Mouse (Mus musculus): Measurements from ENCODE around the gene Fermt2.

Gene Fermt2

GRCm38 (mm10) chr14:45464036-45465035 is 65.6 kb downstream of the Fermt2 start:
- no peak for DNase-seq (ENCODE audit: low read depth, low spot score)

- peak; percentile 69 for DNase-seq (ENCODE audit: low read depth, low spot score)
Observed at GRCm38 (mm10) chr14:45463599-45463998, 66.3 kb downstream of the Fermt2 start.

- no peak for DNase-seq (ENCODE audit: low read depth, low spot score)
Observed at GRCm38 (mm10) chr14:45462875-45463475, 66.9 kb downstream of the Fermt2 start.

GRCm38 (mm10) chr14:45462374-45462773 is 67.5 kb downstream of the Fermt2 start:
- no peak for DNase-seq (ENCODE audit: low read depth, low spot score)

- DNase-seq (ENCODE audit: low read depth, low spot score), result no peak
Observed at GRCm38 (mm10) chr14:45461945-45462344, 68.0 kb downstream of the Fermt2 start.

- DNase-seq (ENCODE audit: low read depth, low spot score), result no peak
Observed at GRCm38 (mm10) chr14:45460491-45460890, 69.4 kb downstream of the Fermt2 start.

GRCm38 (mm10) chr14:45459877-45460276 is 70.0 kb downstream of the Fermt2 start:
- no peak for DNase-seq (ENCODE audit: low read depth, low spot score)

- no peak for DNase-seq (ENCODE audit: low read depth, low spot score)
Observed at GRCm38 (mm10) chr14:45457003-45457402, 72.9 kb downstream of the Fermt2 start.

GRCm38 (mm10) chr14:45456502-45456846 is 73.4 kb downstream of the Fermt2 start:
- no peak for DNase-seq (ENCODE audit: low read depth, low spot score)

- no peak for DNase-seq (ENCODE audit: low read depth, low spot score)
Observed at GRCm38 (mm10) chr14:45455651-45456501, 74.0 kb downstream of the Fermt2 start.

- no peak for DNase-seq (ENCODE audit: low read depth, low spot score)
Observed at GRCm38 (mm10) chr14:45453538-45454233, 76.2 kb downstream of the Fermt2 start.

- no peak for DNase-seq (ENCODE audit: low read depth, low spot score)
Observed at GRCm38 (mm10) chr14:45452861-45453512, 76.9 kb downstream of the Fermt2 start.

- DNase-seq (ENCODE audit: low read depth, low spot score), result no peak
Observed at GRCm38 (mm10) chr14:45452148-45452547, 77.8 kb downstream of the Fermt2 start.

- no peak for DNase-seq (ENCODE audit: low read depth, low spot score)
Observed at GRCm38 (mm10) chr14:45451090-45451489, 78.8 kb downstream of the Fermt2 start.

GRCm38 (mm10) chr14:45446777-45447176 is 83.1 kb downstream of the Fermt2 start:
- DNase-seq (ENCODE audit: low read depth, low spot score), result no peak

GRCm38 (mm10) chr14:45445445-45445844 is 84.5 kb downstream of the Fermt2 start:
- DNase-seq (ENCODE audit: low read depth, low spot score), result no peak

GRCm38 (mm10) chr14:45444870-45445269 is 85.0 kb downstream of the Fermt2 start:
- no peak for DNase-seq (ENCODE audit: low read depth, low spot score)

- no peak for DNase-seq (ENCODE audit: low read depth, low spot score)
Observed at GRCm38 (mm10) chr14:45442781-45443560, 86.9 kb downstream of the Fermt2 start.

GRCm38 (mm10) chr14:45441291-45441690 is 88.6 kb downstream of the Fermt2 start:
- DNase-seq (ENCODE audit: low read depth, low spot score), result no peak

- no peak for DNase-seq (ENCODE audit: low read depth, low spot score)
Observed at GRCm38 (mm10) chr14:45439387-45439786, 90.5 kb downstream of the Fermt2 start.

Data from 3T3-L1 (cell line).